Mouse (Mus musculus) MEL (cell line): ENCODE measurements around the gene Gm45233.

ENCODE experiments used
- CTCF ChIP-seq, 3 experiments: IDR thresholded peaks in 2 of 3; conservative IDR thresholded peaks in 1 of 3; 2 replicates each; pipeline ENCODE4 v1.5.1; 2011 to 2012; ENCODE audit warnings: low read length in 3 of 3, low read depth in 2 of 3, mild to moderate bottlenecking in 2 of 3, improper control_type of control experiment in 1 of 3, inconsistent platforms in 1 of 3, mixed read lengths in 1 of 3, moderate library complexity in 1 of 3; ENCODE audit not compliant: control insufficient read depth in 1 of 3, insufficient read depth in 1 of 3, poor library complexity in 1 of 3, severe bottlenecking in 1 of 3
- ELF1 ChIP-seq: IDR thresholded peaks from 2 replicates; pipeline ENCODE4 v1.6.1; 2014; ENCODE audit warnings: low read depth, mild to moderate bottlenecking, inconsistent platforms, low read length, improper control_type of control experiment, moderate library complexity
- HCFC1 ChIP-seq: IDR thresholded peaks from 2 replicates; pipeline ENCODE4 v1.6.1; 2012; ENCODE audit warnings: low read depth, mild to moderate bottlenecking, inconsistent platforms, low read length, improper control_type of control experiment, moderate library complexity
- MAFK ChIP-seq: IDR thresholded peaks from 2 replicates; pipeline ENCODE4 v1.6.1; 2011; ENCODE audit warnings: low read depth, mild to moderate bottlenecking, low read length, improper control_type of control experiment, borderline replicate concordance
- ZMIZ1 ChIP-seq: IDR thresholded peaks from 2 replicates; pipeline ENCODE4 v1.6.1; 2012; ENCODE audit warnings: low read depth, mild to moderate bottlenecking, inconsistent platforms, low read length, improper control_type of control experiment, moderate library complexity

DNA sequence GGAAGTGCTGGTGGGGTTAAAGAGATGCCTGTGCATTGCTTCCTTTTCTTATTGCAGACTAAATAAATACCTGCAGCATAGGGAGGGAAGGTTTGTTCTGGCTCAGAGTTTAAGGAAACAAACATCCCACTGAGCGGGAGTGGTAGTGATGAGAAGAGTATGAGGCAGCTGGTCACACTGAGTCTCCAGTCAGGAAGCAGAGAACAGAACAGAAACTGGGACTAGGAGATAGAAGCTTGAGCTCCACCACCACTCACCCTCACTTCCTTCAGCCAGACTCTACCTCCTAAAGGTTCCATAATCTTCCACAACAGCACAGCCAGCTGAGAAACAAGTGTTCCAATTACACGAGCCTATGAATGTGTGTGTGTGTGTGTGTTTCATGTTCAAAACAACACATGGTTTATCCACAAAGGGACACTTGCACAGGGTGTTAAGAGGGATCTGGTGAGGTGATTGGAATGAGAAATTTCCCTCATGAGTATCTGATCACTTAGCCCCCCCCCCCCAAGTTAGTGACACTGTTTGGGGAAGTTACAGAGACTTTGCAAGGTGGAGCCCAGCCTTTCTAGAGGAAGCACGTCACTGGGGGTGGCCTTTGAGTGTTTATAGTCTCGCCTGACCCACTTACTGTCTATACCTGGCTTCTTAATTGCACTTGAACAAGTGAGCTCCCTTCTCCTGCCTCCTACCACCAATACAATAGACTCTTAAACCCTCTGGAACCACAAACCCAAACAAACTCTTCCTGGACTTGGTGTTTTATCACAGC is 68.0 kb downstream of the Gm45233 start:
- TF ChIP-seq MAFK (no peak), CTCF (IDR thresholded peaks at IDR 0.05 in 2 of 3, conservative IDR thresholded peaks at IDR 0.05 in 1 of 3; ENCODE audit: control insufficient read depth in 1 of 3, insufficient read depth in 1 of 3, low read depth in 2 of 3, low read length in 3 of 3, poor library complexity in 1 of 3, severe bottlenecking in 1 of 3) (no peak), ELF1 (no peak), ZMIZ1 (no peak), HCFC1 (no peak)
